Mouse (Mus musculus): Measurements from ENCODE around the gene Actn1. TPM values are rescaled to one million over a fixed set of nuclear protein-coding genes. Genes with fewer than 3 reads are reported as not detected.

Gene Actn1
- polyA plus RNA-seq, 1 experiment: 2.9 TPM

GRCm38 (mm10) chr12:80198487-80198886 lies 61.7 kb downstream of the Actn1 start:
- Histone ChIP-seq H3K27ac (replicated peaks; ENCODE audit: low read depth, low read length) (no peak overlapping the region), H3K4me1 (ENCODE audit: control insufficient read depth, insufficient read depth, insufficient read length, low read length) (no peaks in the 10 kb centered on the region), H3K4me3 (ENCODE audit: insufficient read depth, low read depth, low read length) (no peak overlapping the region)

DNA sequence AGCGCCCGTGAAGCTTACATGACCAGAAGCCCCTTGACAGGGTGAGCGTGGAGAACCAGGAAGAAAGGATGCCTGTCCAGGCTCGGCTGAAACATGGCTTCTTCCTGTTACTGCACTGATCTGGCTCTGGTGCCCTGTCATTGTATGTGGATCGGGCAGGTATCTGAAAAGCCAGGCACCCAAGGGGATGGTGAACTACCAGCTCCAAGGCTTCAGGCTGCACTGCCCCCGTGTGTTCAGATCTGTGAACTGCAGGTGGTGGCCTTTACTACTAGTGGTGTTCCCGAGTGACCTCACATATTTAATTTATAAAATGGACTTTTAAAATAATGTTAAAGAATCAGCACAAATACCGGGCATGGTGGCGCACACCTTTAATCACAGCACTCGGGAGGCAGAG lies 62.8 kb downstream of the Actn1 start:
- Histone ChIP-seq H3K4me3 (ENCODE audit: insufficient read depth, low read depth, low read length) (no peak overlapping the region), H3K4me1 (ENCODE audit: control insufficient read depth, insufficient read depth, insufficient read length, low read length) (no peaks in the 10 kb centered on the region), H3K27ac (replicated peaks; ENCODE audit: low read depth, low read length) (no peak overlapping the region)

- H3K4me1 ChIP-seq (ENCODE audit: control insufficient read depth, insufficient read depth, insufficient read length, low read length): no peaks in the 10 kb centered on the region
Measured at GRCm38 (mm10) chr12:80191806-80192205, 68.4 kb downstream of the Actn1 start.

GRCm38 (mm10) chr12:80191371-80191770 lies 68.8 kb downstream of the Actn1 start:
- Histone ChIP-seq H3K4me3 (ENCODE audit: insufficient read depth, low read depth, low read length) (no peak overlapping the region), H3K4me1 (ENCODE audit: control insufficient read depth, insufficient read depth, insufficient read length, low read length) (no peaks in the 10 kb centered on the region), H3K27ac (replicated peaks; ENCODE audit: low read depth, low read length) (no peak overlapping the region)

More at GRCm38 (mm10) chr12:80191806-80192205, 68.4 kb downstream of the Actn1 start:
- Histone ChIP-seq H3K4me3 (ENCODE audit: insufficient read depth, low read depth, low read length) (no peak overlapping the region), H3K27ac (replicated peaks; ENCODE audit: low read depth, low read length) (no peak overlapping the region)

GRCm38 (mm10) chr12:80190915-80191314 lies 69.3 kb downstream of the Actn1 start:
- Histone ChIP-seq H3K4me3 (ENCODE audit: insufficient read depth, low read depth, low read length) (no peak overlapping the region), H3K4me1 (ENCODE audit: control insufficient read depth, insufficient read depth, insufficient read length, low read length) (no peaks in the 10 kb centered on the region), H3K27ac (replicated peaks; ENCODE audit: low read depth, low read length) (no peak overlapping the region)

- no peak overlapping the region for H3K4me3 ChIP-seq (ENCODE audit: insufficient read depth, low read depth, low read length)
- H3K4me1 ChIP-seq (ENCODE audit: control insufficient read depth, insufficient read depth, insufficient read length, low read length): no peaks in the 10 kb centered on the region
- no peak overlapping the region for H3K27ac ChIP-seq (replicated peaks; ENCODE audit: low read depth, low read length)
Measured at GRCm38 (mm10) chr12:80184041-80184440, 76.1 kb downstream of the Actn1 start.

DNA sequence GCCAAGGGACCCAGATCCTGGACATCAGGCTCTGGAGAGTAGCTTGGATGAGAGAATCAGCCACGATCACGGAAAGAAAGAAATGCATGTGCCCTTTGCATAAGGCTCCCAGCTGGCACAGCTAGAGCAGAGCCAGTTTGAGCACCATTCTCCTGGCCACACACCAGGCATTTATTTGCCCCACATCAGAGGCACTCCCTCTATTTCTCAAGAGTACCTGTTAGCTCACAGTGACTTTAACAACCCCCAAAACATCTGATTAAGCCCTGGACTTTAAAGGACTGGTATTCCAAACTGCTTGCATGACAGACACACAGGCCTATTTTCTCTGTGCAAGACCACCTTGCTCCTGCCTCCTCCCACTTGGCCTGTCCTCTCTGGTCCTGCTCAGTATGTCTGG lies 78.3 kb downstream of the Actn1 start:
- Histone ChIP-seq H3K4me1 (ENCODE audit: control insufficient read depth, insufficient read depth, insufficient read length, low read length) (no peaks in the 10 kb centered on the region), H3K27ac (replicated peaks; ENCODE audit: low read depth, low read length) (no peak overlapping the region), H3K4me3 (ENCODE audit: insufficient read depth, low read depth, low read length) (no peak overlapping the region)

DNA sequence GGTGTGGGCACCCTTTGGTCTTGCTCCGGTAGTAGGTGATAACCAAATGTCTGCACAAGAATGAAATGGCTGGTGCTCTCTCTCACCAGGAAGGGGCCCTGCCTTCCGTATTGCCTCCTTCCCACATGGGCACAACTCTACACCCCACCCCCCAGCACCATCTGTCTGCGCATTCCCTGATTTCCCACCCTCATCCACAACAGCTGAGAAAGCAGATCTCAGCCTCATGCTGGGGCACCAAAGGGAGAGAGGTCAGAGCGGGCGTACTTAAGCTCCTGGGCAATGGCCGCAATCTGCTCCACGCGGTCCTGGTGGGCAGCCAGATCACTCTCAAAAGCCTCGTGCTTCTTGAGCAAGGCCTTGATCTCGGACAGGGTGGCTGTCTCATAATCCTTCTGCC lies 82.1 kb downstream of the Actn1 start:
- Histone ChIP-seq H3K27ac (replicated peaks; ENCODE audit: low read depth, low read length) (no peak overlapping the region), H3K4me1 (ENCODE audit: control insufficient read depth, insufficient read depth, insufficient read length, low read length) (no peaks in the 10 kb centered on the region)

GRCm38 (mm10) chr12:80168736-80169135 lies 91.4 kb downstream of the Actn1 start:
- peaks cover 3% of the 10 kb centered on the region; the same call in 1 of the 2 replicates for H3K4me1 ChIP-seq (ENCODE audit: control insufficient read depth, insufficient read depth, insufficient read length, low read length)
- H3K27ac ChIP-seq (replicated peaks; ENCODE audit: low read depth, low read length): no peak overlapping the region
- H3K4me3 ChIP-seq (ENCODE audit: insufficient read depth, low read depth, low read length): peak overlapping the region; percentile 45

More for the DNA sequence above, 82.1 kb downstream of the Actn1 start:
- no peak overlapping the region for H3K4me3 ChIP-seq (ENCODE audit: insufficient read depth, low read depth, low read length)

GRCm38 (mm10) chr12:80168178-80168686 lies 91.9 kb downstream of the Actn1 start:
- H3K4me1 ChIP-seq (ENCODE audit: control insufficient read depth, insufficient read depth, insufficient read length, low read length): peaks cover 3% of the 10 kb centered on the region; the same call in 1 of the 2 replicates
- peak overlapping the region; percentile 94 for H3K27ac ChIP-seq (replicated peaks; ENCODE audit: low read depth, low read length)
- H3K4me3 ChIP-seq (ENCODE audit: insufficient read depth, low read depth, low read length): peak overlapping the region; percentile 96

GRCm38 (mm10) chr12:80167321-80167720 lies 92.8 kb downstream of the Actn1 start:
- Histone ChIP-seq H3K4me1 (ENCODE audit: control insufficient read depth, insufficient read depth, insufficient read length, low read length) (peaks cover 3% of the 10 kb centered on the region; the same call in 1 of the 2 replicates), H3K27ac (replicated peaks; ENCODE audit: low read depth, low read length) (no peak overlapping the region), H3K4me3 (ENCODE audit: insufficient read depth, low read depth, low read length) (no peak overlapping the region)

- H3K4me3 ChIP-seq (ENCODE audit: insufficient read depth, low read depth, low read length): no peak overlapping the region
- no peak overlapping the region for H3K27ac ChIP-seq (replicated peaks; ENCODE audit: low read depth, low read length)
- H3K4me1 ChIP-seq (ENCODE audit: control insufficient read depth, insufficient read depth, insufficient read length, low read length): peaks cover 3% of the 10 kb centered on the region; the same call in 1 of the 2 replicates
Measured at GRCm38 (mm10) chr12:80166651-80167050, 93.5 kb downstream of the Actn1 start.

- H3K4me3 ChIP-seq (ENCODE audit: insufficient read depth, low read depth, low read length): no peak overlapping the region
- peaks cover 3% of the 10 kb centered on the region; the same call in 1 of the 2 replicates for H3K4me1 ChIP-seq (ENCODE audit: control insufficient read depth, insufficient read depth, insufficient read length, low read length)
- no peak overlapping the region for H3K27ac ChIP-seq (replicated peaks; ENCODE audit: low read depth, low read length)
Measured at GRCm38 (mm10) chr12:80164526-80164925, 95.6 kb downstream of the Actn1 start.

DNA sequence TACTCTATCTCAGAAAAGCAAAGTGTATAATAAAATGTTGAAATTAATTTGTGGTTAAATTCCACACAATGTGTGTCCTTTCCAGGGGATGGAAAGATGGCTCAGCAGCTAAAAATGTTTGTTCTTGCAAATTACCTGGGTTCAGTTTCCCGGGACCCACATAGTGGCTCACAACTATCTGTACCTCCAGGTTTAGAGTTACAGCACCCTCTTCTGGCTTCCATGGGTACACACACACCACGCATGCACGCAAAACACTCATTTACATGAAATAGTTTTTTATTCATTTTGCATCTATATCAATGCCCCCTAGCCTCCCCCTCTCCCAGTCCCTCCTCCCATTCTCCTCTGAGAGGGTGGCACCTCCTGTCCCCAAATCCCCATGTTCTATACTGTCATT lies 97.7 kb downstream of the Actn1 start:
- Histone ChIP-seq H3K4me3 (ENCODE audit: insufficient read depth, low read depth, low read length) (no peak overlapping the region), H3K4me1 (ENCODE audit: control insufficient read depth, insufficient read depth, insufficient read length, low read length) (no peaks in the 10 kb centered on the region), H3K27ac (replicated peaks; ENCODE audit: low read depth, low read length) (no peak overlapping the region)

DNA sequence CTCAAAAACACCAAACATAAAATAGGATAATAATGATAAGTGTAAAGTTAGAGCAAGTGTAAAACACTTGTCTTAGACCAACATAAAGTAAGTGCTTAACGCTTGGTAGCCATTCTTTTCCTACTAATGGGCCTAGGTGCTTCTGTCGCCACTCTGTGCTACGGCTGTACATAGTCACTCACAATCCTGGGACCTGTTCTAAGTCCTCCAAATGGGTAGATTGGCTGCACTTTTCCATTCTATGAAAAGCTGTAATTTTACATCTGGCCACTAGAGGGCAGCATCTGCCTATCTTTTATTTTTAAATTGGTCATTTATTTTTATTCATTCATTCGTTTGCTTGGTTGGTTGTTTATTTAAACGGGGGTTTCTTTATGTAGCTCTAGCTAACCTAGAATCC lies 102.5 kb downstream of the Actn1 start:
- H3K4me3 ChIP-seq (ENCODE audit: insufficient read depth, low read depth, low read length): no peak overlapping the region
- H3K27ac ChIP-seq (replicated peaks; ENCODE audit: low read depth, low read length): no peak overlapping the region
- no peaks in the 10 kb centered on the region for H3K4me1 ChIP-seq (ENCODE audit: control insufficient read depth, insufficient read depth, insufficient read length, low read length)

DNA sequence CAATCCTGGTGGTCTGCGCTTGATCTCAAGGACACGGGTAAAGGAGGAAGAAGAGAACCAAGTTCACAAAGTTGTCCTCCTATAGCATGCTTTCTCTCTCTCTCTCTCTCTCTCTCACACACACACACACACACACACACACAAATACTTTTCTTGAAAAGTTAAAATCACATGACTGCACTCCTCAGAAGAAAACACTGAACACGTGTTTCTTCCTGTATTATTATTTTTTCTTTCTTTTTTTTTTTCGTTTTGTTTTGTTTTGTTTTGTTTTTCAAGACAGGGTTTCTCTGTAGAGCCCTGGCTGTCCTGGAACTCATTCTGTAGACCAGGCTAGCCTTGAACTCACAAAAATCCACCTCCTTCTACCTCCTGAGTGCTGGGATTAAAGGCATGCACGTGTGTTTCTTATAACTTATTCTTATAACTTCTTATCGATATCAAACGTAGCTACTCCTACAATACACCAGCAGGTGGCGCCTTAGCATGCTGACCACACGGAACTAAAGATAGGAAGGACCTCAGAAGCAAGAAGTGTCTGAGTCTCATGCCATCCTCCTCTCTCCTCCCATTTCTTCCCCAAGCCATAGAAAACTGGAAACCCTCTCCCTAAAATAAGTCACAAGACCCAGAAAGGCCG lies 106.4 kb downstream of the Actn1 start:
- Histone ChIP-seq H3K4me3 (ENCODE audit: insufficient read depth, low read depth, low read length) (no peak overlapping the region), H3K27ac (replicated peaks; ENCODE audit: low read depth, low read length) (no peak overlapping the region), H3K4me1 (ENCODE audit: control insufficient read depth, insufficient read depth, insufficient read length, low read length) (no peaks in the 10 kb centered on the region)
